Mouse (Mus musculus) lung, postnatal 0 days (tissue): Measurements from ENCODE around the gene Calhm2. TPM values are rescaled to one million over a fixed set of nuclear protein-coding genes. Genes with fewer than 3 reads are reported as not detected.

Experiments
- ATAC-seq: fragments of 200-750 bp; cut with Nextera tagmentation; 2 replicates; pipeline ENCODE4 v1.8.0; 2017; ENCODE audit warnings: moderate library complexity
- DNase-seq: peaks from one replicate; pipeline ENCODE4 v3.0.0-alpha.2; 2016; ENCODE audit warnings: low spot score
- H3K27ac ChIP-seq: fragments of 300-500 bp; sonication (generic); 2 replicates; pipeline ENCODE4 v1.5.1; 2014; ENCODE audit warnings: antibody characterized with exemption, mild to moderate bottlenecking, low read length, mixed read lengths
- H3K27me3 ChIP-seq: fragments of 300-500 bp; sonication (generic); replicated peaks from 2 replicates; pipeline ENCODE4 v1.6.1; 2014; ENCODE audit warnings: low read length, mixed read lengths; ENCODE audit not compliant: insufficient read depth
- H3K36me3 ChIP-seq: fragments of 300-500 bp; sonication (generic); 2 replicates; pipeline ENCODE4 v1.6.1; 2014; ENCODE audit warnings: low read length, mixed read lengths; ENCODE audit not compliant: insufficient read depth
- H3K4me1 ChIP-seq: fragments of 300-500 bp; sonication (generic); 2 replicates; pipeline ENCODE4 v1.6.1; 2014; ENCODE audit warnings: antibody characterized with exemption, low read depth, low read length, mixed read lengths; ENCODE audit not compliant: insufficient read depth
- H3K4me2 ChIP-seq: fragments of 300-500 bp; sonication (generic); replicated peaks from 2 replicates; pipeline ENCODE4 v1.6.1; 2014; ENCODE audit warnings: low read depth, mild to moderate bottlenecking, low read length, moderate library complexity, mixed read lengths
- H3K4me3 ChIP-seq: fragments of 300-500 bp; sonication (generic); 2 replicates; pipeline ENCODE4 v1.5.1; 2014; ENCODE audit warnings: low read depth, low read length
- H3K9ac ChIP-seq: fragments of 300-500 bp; sonication (generic); replicated peaks from 2 replicates; pipeline ENCODE4 v1.6.1; 2014; ENCODE audit warnings: low read depth, mild to moderate bottlenecking
- H3K9me3 ChIP-seq: fragments of 300-500 bp; sonication (generic); 2 replicates; pipeline ENCODE4 v1.6.1; 2016; ENCODE audit warnings: low read length, mixed read lengths
- CTCF ChIP-seq: IDR thresholded peaks from 2 replicates; pipeline ENCODE4 v1.5.1; 2016; ENCODE audit warnings: antibody characterized with exemption, mild to moderate bottlenecking
- EP300 ChIP-seq: IDR thresholded peaks from 2 replicates; pipeline ENCODE4 v1.6.1; 2016; ENCODE audit warnings: antibody characterized with exemption, mild to moderate bottlenecking, control low read depth
- WGBS: fragments of 180-500 bp; shearing (Covaris S2); extraction: QIAGEN DNeasy Blood & Tissue Kit; methylation state at CpG from one replicate; pipeline ENCODE4 v1.1.7; 2014; 5-methylcytosine and 5-hydroxymethylcytosine counted together
- polyA plus RNA-seq: library from polyadenylated mRNA; unstranded; fragments of >200 nt; fragmentation: Nextera tagmentation; extraction: Ambion mirVana; gene quantifications from 2 replicates; pipeline ENCODE4 v1.2.1, GENCODE M21; 2015

The Calhm2 gene
- polyA plus RNA-seq, 1 experiment from 2014 or later = 8.1 TPM

- Histone ChIP-seq H3K9ac (no peak overlapping the region), H3K9me3 (no peaks in the 10 kb centered on the region), H3K4me3 (no peak overlapping the region), H3K36me3 (peaks cover 58% of the 10 kb centered on the region), H3K4me1 (no peaks in the 10 kb centered on the region), H3K4me2 (no peak overlapping the region), H3K27ac (no peak overlapping the region), H3K27me3 (no peaks in the 10 kb centered on the region)
- DNase-seq (no peak), ATAC-seq (no peak)
- no peak for TF ChIP-seq EP300
- no peak for TF ChIP-seq CTCF
- 90% methylated on average over 9 of the region's 9 CpGs for WGBS
These were observed 33.3 kb downstream of the Calhm2 start for GRCm38 (mm10) chr19:47104641-47105271.

- no peak for TF ChIP-seq EP300
- no peak for TF ChIP-seq CTCF
- Histone ChIP-seq H3K4me3 (no peak overlapping the region), H3K4me2 (no peak overlapping the region), H3K4me1 (no peaks in the 10 kb centered on the region), H3K36me3 (peaks cover 32% of the 10 kb centered on the region), H3K9me3 (no peaks in the 10 kb centered on the region), H3K27me3 (no peaks in the 10 kb centered on the region), H3K27ac (no peak overlapping the region), H3K9ac (no peak overlapping the region)
- DNase-seq (no peak), ATAC-seq (no peak)
- 84% methylated on average over 5 of the region's 5 CpGs for WGBS
These were observed 37.0 kb downstream of the Calhm2 start for GRCm38 (mm10) chr19:47101080-47101479.

- peak within 1 kb of the TSS; percentile 92 for H3K4me3 ChIP-seq
- WGBS = under 1% methylated on average over 56 of the region's 56 CpGs
- no peak for TF ChIP-seq EP300
- H3K36me3 ChIP-seq = peaks cover 11% of the 10 kb centered on the region; the same call in 1 of the 2 replicates
- H3K4me1 ChIP-seq = peaks cover 9% of the 10 kb centered on the region; the same call in 1 of the 2 replicates
- H3K9ac ChIP-seq = peak within 1 kb of the TSS; percentile 96
- peak; percentile 98 for DNase-seq
- no peaks in the 10 kb centered on the region for H3K9me3 ChIP-seq
- no peaks in the 10 kb centered on the region for H3K27me3 ChIP-seq
- peak; percentile 100 for ATAC-seq
- peak within 1 kb of the TSS; percentile 89 for H3K27ac ChIP-seq
- H3K4me2 ChIP-seq = peak within 1 kb of the TSS; percentile 64
These were observed 47.4 kb downstream of the Calhm2 start, which contains the start of the genes Usmg5 and Pdcd11 for GRCm38 (mm10) chr19:47090550-47091156. Gene Usmg5, minus strand, starts transcription at chr19:47090647. Gene Pdcd11, plus strand, starts transcription at chr19:47090768.

DNA sequence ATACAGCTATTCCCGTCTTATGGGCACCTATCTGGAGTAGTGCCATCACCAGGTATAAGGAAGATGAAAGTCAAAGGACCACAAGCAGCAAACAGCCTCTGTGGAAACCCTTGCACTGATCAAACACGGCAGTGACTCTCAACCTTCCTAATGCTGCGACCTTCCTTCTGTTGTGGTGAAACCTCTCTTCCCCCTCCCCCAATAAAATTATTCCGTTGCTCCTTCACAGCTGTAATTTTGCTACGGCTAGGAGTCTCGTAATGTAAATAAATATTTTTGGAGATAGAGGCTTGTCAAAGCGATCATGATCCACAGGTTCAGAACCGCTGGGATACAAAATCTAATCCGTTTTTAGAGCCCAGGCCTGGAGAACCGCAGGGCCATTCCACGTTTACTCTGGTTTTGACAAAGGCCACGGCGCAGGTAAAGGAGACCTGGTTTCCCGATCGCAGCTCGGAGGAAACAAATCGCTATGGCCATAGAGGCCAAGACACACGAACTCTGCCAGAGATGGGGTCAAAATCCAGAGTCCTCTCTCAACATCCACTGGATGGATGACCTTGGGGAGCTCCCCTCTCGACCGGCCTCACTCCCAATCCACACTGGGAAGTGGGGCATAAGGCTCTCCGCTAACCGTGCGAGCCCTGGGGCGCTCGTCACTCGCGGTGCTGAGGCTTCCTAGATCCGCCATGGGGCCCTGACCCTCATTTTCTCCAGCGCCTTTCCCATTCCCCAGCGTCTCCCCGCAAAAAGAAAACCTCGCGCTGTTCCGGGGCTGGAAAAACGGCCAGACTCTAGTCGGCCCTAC, 48.2 kb downstream of the Calhm2 start:
- TF ChIP-seq EP300 (no peak), CTCF (no peak)
- Histone ChIP-seq H3K27ac (peak overlapping the region; percentile 89), H3K9ac (peak overlapping the region; percentile 96), H3K36me3 (peaks cover 7% of the 10 kb centered on the region; the same call in 1 of the 2 replicates), H3K4me3 (peak overlapping the region; percentile 92), H3K9me3 (no peaks in the 10 kb centered on the region), H3K27me3 (no peaks in the 10 kb centered on the region), H3K4me2 (peak overlapping the region; percentile 64), H3K4me1 (peaks cover 9% of the 10 kb centered on the region; the same call in 1 of the 2 replicates)
- ATAC-seq (peak; percentile 64), DNase-seq (peak; percentile 49)
- under 1% methylated on average over 36 of the region's 36 CpGs for WGBS

DNA sequence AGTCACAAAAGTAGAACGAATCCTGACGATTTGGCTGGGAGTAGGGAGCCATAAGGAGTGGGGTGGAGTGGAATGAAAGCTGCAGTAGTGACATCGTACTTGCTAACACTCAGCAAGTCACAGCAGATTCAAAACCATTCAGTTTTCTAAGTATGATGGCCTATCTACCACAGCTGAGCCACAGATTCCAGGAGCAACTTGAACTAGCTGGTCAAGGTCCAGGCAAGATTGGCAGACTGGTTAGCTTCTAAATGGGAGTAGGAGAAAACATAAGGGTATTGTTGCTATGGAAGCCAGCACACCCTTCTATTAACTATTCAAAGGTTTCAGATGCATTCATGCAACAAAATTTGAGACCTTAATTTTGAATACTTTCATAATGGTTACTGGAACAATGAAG, 49.9 kb downstream of the Calhm2 start:
- DNase-seq (no peak), ATAC-seq (no peak)
- Histone ChIP-seq H3K4me2 (no peak overlapping the region), H3K9me3 (no peaks in the 10 kb centered on the region), H3K36me3 (peaks cover 10% of the 10 kb centered on the region; the same call in 1 of the 2 replicates), H3K27me3 (no peaks in the 10 kb centered on the region), H3K4me1 (peaks cover 9% of the 10 kb centered on the region; the same call in 1 of the 2 replicates), H3K9ac (no peak overlapping the region), H3K4me3 (no peak overlapping the region), H3K27ac (no peak overlapping the region)
- TF ChIP-seq EP300 = no peak
- no peak for TF ChIP-seq CTCF
- 75% methylated on average over 3 of the region's 3 CpGs for WGBS
